Mouse (Mus musculus): Measurements from ENCODE around the gene Adss. TPM values are rescaled to one million over a fixed set of nuclear protein-coding genes. Genes with fewer than 3 reads are reported as not detected.
A peak's percentile ranks its signal among the peaks of the same experiment; 100 is the strongest.

Adss gene
- total and polyA plus RNA-seq, 3 experiments = 55.7 to 62.6 TPM; not detected in 1

- Histone ChIP-seq H3K27me3 (ENCODE audit: control insufficient read depth in 1 of 2, insufficient read depth in 2 of 2, low read length in 2 of 2) (no peaks in the 10 kb centered on the region), H3K4me1 (ENCODE audit: control insufficient read depth in 1 of 2, insufficient read depth in 2 of 2, low read length in 2 of 2) (peaks cover 15 to 50% of the 10 kb centered on the region in 2 experiments), H3K27ac (ENCODE audit: control insufficient read depth, low read depth, low read length) (peak overlapping the region; percentile 98), H3K9ac (ENCODE audit: control insufficient read depth, low read depth, low read length, poor library complexity, severe bottlenecking) (peak overlapping the region; percentile 44), H3K9me3 (replicated peaks; ENCODE audit: insufficient read depth, low read length) (no peaks in the 10 kb centered on the region), H3K79me2 (ENCODE audit: control insufficient read depth, insufficient read depth, low read length, poor library complexity) (no peaks in the 10 kb centered on the region), H3K36me3 (ENCODE audit: control insufficient read depth in 1 of 2, insufficient read depth in 2 of 2, low read length in 2 of 2) (peaks cover 0 to 59% of the 10 kb centered on the region in 2 experiments; a peak in 2 of 4 replicates), H3K4me3 (ENCODE audit: control insufficient read depth in 1 of 2, insufficient read depth in 1 of 2, low read depth in 2 of 2, low read length in 2 of 2) (peak overlapping the region; percentile 31 to 32)
- TF ChIP-seq RCOR1 (IDR thresholded peaks at IDR 0.05; ENCODE audit: low read depth, low read length) (peak; percentile 44; the same call in 1 of the 2 replicates), ZMIZ1 (IDR thresholded peaks at IDR 0.05; ENCODE audit: low read depth, low read length) (no peak), NELFE (IDR thresholded peaks at IDR 0.05; ENCODE audit: low read depth, low read length) (no peak), MAX (IDR thresholded peaks at IDR 0.05; ENCODE audit: low read length) (0 out of 2 replicates have a peak, but pooled peaks have one; percentile 7), CHD2 (IDR thresholded peaks at IDR 0.05; ENCODE audit: low read length) (no peak), BHLHE40 (IDR thresholded peaks at IDR 0.05; ENCODE audit: borderline replicate concordance, low read depth, low read length) (no peak), TCF12 (IDR thresholded peaks at IDR 0.05; ENCODE audit: low read depth, low read length) (peak; percentile 57), MYB (IDR thresholded peaks at IDR 0.05; ENCODE audit: low read depth, low read length) (peak; percentile 84), MEF2A (IDR thresholded peaks at IDR 0.05; ENCODE audit: extremely low read depth, insufficient replicate concordance, low read depth, low read length, poor library complexity, severe bottlenecking) (no peak), TAL1 (IDR thresholded peaks at IDR 0.05; ENCODE audit: low read length) (peak; percentile 37; the same call in 1 of the 2 replicates), USF2 (IDR thresholded peaks at IDR 0.05; ENCODE audit: borderline replicate concordance in 1 of 2, insufficient read depth in 1 of 2, low read depth in 1 of 2, low read length in 2 of 2) (no peak), ETS1 (IDR thresholded peaks at IDR 0.05; ENCODE audit: low read depth, low read length) (peak; percentile 56; the same call in 1 of the 2 replicates), GATA1 (IDR thresholded peaks at IDR 0.05; ENCODE audit: low read depth, low read length) (peak; percentile 89), EP300 (IDR thresholded peaks at IDR 0.05; ENCODE audit: low read depth in 1 of 2, low read length in 2 of 2) (peak; percentile 86 to 90), KAT2A (conservative IDR thresholded peaks at IDR 0.05; ENCODE audit: low read depth, low read length) (no peak), ELF1 (IDR thresholded peaks at IDR 0.05; ENCODE audit: low read depth, low read length) (no peak), MYC (IDR thresholded peaks at IDR 0.05; ENCODE audit: low read depth, low read length) (no peak), USF1 (IDR thresholded peaks at IDR 0.05; ENCODE audit: low read depth, low read length) (no peak), SIN3A (IDR thresholded peaks at IDR 0.05; ENCODE audit: low read length) (peak; percentile 65)
- peak; percentile 80 for DNase-seq (ENCODE audit: low read depth, low spot score)
These were observed 82.5 kb downstream of the Adss start for GRCm38 (mm10) chr1:177713635-177714396.

Other genes with a start within 250 kb of the Adss start
- not detected in 2 replicates for gene 1700016C15Rik, start 66.7 kb downstream of the Adss start, total RNA-seq (2012; rRNA removed)
- gene 1700016C15Rik, start 66.7 kb downstream of the Adss start, polyA plus RNA-seq (2012; ENCODE audit: insufficient read depth in 1 of 2, insufficient read length in 2 of 2, low read depth in 1 of 2, low replicate concordance in 2 of 2, missing spikeins in 1 of 2) = not detected
- gene Catspere2, start 186.9 kb upstream of the Adss start, total RNA-seq (2012; rRNA removed) = not detected in 2 replicates
- not detected for gene Catspere2, start 186.9 kb upstream of the Adss start, polyA plus RNA-seq (2012; ENCODE audit: insufficient read depth in 1 of 2, insufficient read length in 2 of 2, low read depth in 1 of 2, low replicate concordance in 2 of 2, missing spikeins in 1 of 2)

Measured in MEL (cell line).